Mouse (Mus musculus): ENCODE data around the gene Ccdc88b.

Ccdc88b gene

GRCm38 (mm10) chr19:6857003-6857360 lies 1.0 kb downstream of the Ccdc88b start:
- DNase-seq = no peak

- peak; percentile 47 for DNase-seq
These were observed 1.6 kb downstream of the Ccdc88b start for GRCm38 (mm10) chr19:6856281-6857002.

GRCm38 (mm10) chr19:6855225-6856031 lies 2.6 kb downstream of the Ccdc88b start:
- no peak for DNase-seq

- no peak for DNase-seq
These were observed 3.4 kb downstream of the Ccdc88b start for GRCm38 (mm10) chr19:6854658-6855057.

GRCm38 (mm10) chr19:6853903-6854302 lies 4.1 kb downstream of the Ccdc88b start:
- DNase-seq = no peak

- DNase-seq = no peak
These were observed 5.4 kb downstream of the Ccdc88b start for GRCm38 (mm10) chr19:6852393-6853305.

- DNase-seq = no peak
These were observed 6.5 kb downstream of the Ccdc88b start for GRCm38 (mm10) chr19:6851497-6851896.

- no peak for DNase-seq
These were observed 8.4 kb downstream of the Ccdc88b start for GRCm38 (mm10) chr19:6849506-6850068.

GRCm38 (mm10) chr19:6847841-6848517 lies 10.0 kb downstream of the Ccdc88b start:
- no peak for DNase-seq

- no peak for DNase-seq
These were observed 12.0 kb downstream of the Ccdc88b start for GRCm38 (mm10) chr19:6846050-6846449.

- DNase-seq = no peak
These were observed 15.7 kb downstream of the Ccdc88b start for GRCm38 (mm10) chr19:6842353-6842752.

- no peak for DNase-seq
These were observed 16.8 kb downstream of the Ccdc88b start for GRCm38 (mm10) chr19:6841292-6841597.

GRCm38 (mm10) chr19:6840475-6841291 lies 17.3 kb downstream of the Ccdc88b start, which contains the start of gene Rps6ka4:
Gene Rps6ka4, minus strand, starts transcription at chr19:6840636.
- peak; percentile 74 for DNase-seq

GRCm38 (mm10) chr19:6839615-6840474 lies 18.2 kb downstream of the Ccdc88b start:
- peak; percentile 72 for DNase-seq

GRCm38 (mm10) chr19:6832363-6832762 lies 25.6 kb downstream of the Ccdc88b start:
- DNase-seq = no peak

GRCm38 (mm10) chr19:6831331-6831730 lies 26.7 kb downstream of the Ccdc88b start:
- DNase-seq = no peak

GRCm38 (mm10) chr19:6830556-6831316 lies 27.3 kb downstream of the Ccdc88b start:
- DNase-seq = no peak

- DNase-seq = peak; percentile 31
These were observed 28.0 kb downstream of the Ccdc88b start for GRCm38 (mm10) chr19:6829870-6830555.

GRCm38 (mm10) chr19:6829069-6829468 lies 28.9 kb downstream of the Ccdc88b start:
- no peak for DNase-seq

All from right cerebral cortex, adult 18-20 months (tissue).